Mouse (Mus musculus): Measurements from ENCODE around the gene Gm10160.

DNA sequence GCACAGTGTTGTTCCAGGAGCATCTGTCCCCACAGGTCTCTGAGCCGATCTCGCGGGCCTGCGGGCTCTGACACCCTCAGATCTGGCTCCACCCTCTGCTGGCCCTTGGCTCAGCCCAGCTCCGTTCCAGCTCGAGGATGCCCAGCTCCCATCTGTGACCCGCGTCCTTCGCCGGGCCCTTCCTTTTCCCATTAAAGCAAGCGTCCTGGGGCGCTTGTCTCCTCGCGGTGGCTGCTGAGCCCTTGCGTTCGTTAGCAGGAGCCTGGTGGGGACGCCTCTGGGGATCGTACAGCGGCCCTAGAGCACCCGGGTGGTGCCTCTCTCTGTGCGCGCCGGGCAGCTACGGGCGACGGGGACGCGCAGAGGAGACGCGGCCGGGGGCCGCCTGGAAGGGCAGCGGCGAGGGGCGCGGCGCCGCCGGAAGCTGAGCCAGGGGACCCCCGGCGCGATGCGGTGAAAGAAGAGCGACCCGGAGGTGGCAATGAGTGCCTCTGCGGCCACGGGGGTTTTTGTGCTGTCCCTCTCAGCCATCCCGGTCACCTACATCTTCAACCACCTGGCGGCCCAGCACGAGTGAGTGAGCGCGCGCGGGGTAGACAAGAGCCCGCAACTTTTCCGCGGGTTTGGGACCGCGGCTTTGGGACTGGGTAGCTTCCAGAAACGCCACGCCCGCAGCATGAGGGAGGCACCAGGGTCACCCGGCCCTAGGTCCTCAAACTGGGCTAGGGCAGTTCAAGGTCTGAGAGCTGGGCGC is 3.6 kb upstream of the Gm10160 start, which contains the start of gene Tm6sf1:
- TF ChIP-seq POLR2A (IDR thresholded peaks at IDR 0.05; ENCODE audit: extremely low read depth, insufficient read depth, low read length) = peak; percentile 36; the same call in 1 of the 2 replicates
- TF ChIP-seq CTCF (IDR thresholded peaks at IDR 0.05; ENCODE audit: extremely low read depth, insufficient read depth, low read length) = no peak
